Mouse (Mus musculus) embryonic facial prominence, embryonic 14.5 days (tissue): ENCODE data around the gene Bcl11b. TPM values are rescaled to one million over a fixed set of nuclear protein-coding genes. Genes with fewer than 3 reads are reported as not detected.

Experiments used
- ATAC-seq: fragments of 200-750 bp; cut with Nextera tagmentation; 2 replicates; pipeline ENCODE4 v1.8.0; 2017; ENCODE audit warnings: low read depth, moderate number of reproducible peaks, moderate TSS enrichment
- DNase-seq: peaks from one replicate; pipeline ENCODE4 v3.0.0-alpha.2; 2015; ENCODE audit warnings: low spot score
- H3K27ac ChIP-seq: fragments of 300-500 bp; sonication (generic); replicated peaks from 2 replicates; pipeline ENCODE4 v1.5.1; 2014; ENCODE audit warnings: low read depth, mild to moderate bottlenecking, low read length, moderate library complexity
- H3K27me3 ChIP-seq: fragments of 300-500 bp; sonication (generic); replicated peaks from 2 replicates; pipeline ENCODE4 v1.6.1; 2014; ENCODE audit warnings: low read length; ENCODE audit not compliant: control insufficient read depth, insufficient read depth
- H3K36me3 ChIP-seq: fragments of 300-500 bp; sonication (generic); 2 replicates; pipeline ENCODE4 v1.6.1; 2014; ENCODE audit warnings: low read length, mixed read lengths; ENCODE audit not compliant: control insufficient read depth, insufficient read depth
- H3K4me1 ChIP-seq: fragments of 300-500 bp; sonication (generic); 2 replicates; pipeline ENCODE4 v1.6.1; 2014; ENCODE audit warnings: antibody characterized with exemption, low read length; ENCODE audit not compliant: control insufficient read depth, insufficient read depth
- H3K4me2 ChIP-seq: fragments of 300-500 bp; sonication (generic); 2 replicates; pipeline ENCODE4 v1.6.1; 2014; ENCODE audit warnings: low read depth, mild to moderate bottlenecking, low read length, moderate library complexity, mixed read lengths
- H3K4me3 ChIP-seq: fragments of 300-500 bp; sonication (generic); 2 replicates; pipeline ENCODE4 v1.5.1; 2014; ENCODE audit warnings: low read depth, mild to moderate bottlenecking, low read length
- H3K9ac ChIP-seq: fragments of 300-500 bp; sonication (generic); 2 replicates; pipeline ENCODE4 v1.6.1; 2014; ENCODE audit warnings: low read depth, mild to moderate bottlenecking, low read length, moderate library complexity, mixed read lengths
- H3K9me3 ChIP-seq: fragments of 300-500 bp; sonication (generic); 2 replicates; pipeline ENCODE4 v1.6.1; 2016; ENCODE audit warnings: low read length; ENCODE audit not compliant: control insufficient read depth
- WGBS: fragments of 180-500 bp; shearing (Covaris S2); extraction: QIAGEN DNeasy Blood & Tissue Kit; methylation state at CpG from one replicate; pipeline ENCODE4 v1.1.7; 2014; 5-methylcytosine and 5-hydroxymethylcytosine counted together
- polyA plus RNA-seq: library from polyadenylated mRNA; unstranded; fragments of >200 nt; fragmentation: Nextera tagmentation; extraction: Ambion mirVana; gene quantifications from 2 replicates; pipeline ENCODE4 v1.2.1, GENCODE M21; 2014

Bcl11b gene
- polyA plus RNA-seq, 1 experiment from 2014 or later: 16.5 TPM

- peaks cover 4% of the 10 kb centered on the region for H3K36me3 ChIP-seq
- no peaks in the 10 kb centered on the region for H3K27me3 ChIP-seq
- no peaks in the 10 kb centered on the region for H3K9me3 ChIP-seq
- no peak overlapping the region for H3K4me2 ChIP-seq
- no peak overlapping the region for H3K27ac ChIP-seq
- 92% methylated on average over 7 of the region's 7 CpGs for WGBS
- H3K4me1 ChIP-seq: peaks cover 29% of the 10 kb centered on the region
- H3K9ac ChIP-seq: no peak overlapping the region
- ATAC-seq (no peak), DNase-seq (no peak)
- no peak overlapping the region for H3K4me3 ChIP-seq
Measured at GRCm38 (mm10) chr12:107922180-107922579, 81.2 kb downstream of the Bcl11b start.

DNA sequence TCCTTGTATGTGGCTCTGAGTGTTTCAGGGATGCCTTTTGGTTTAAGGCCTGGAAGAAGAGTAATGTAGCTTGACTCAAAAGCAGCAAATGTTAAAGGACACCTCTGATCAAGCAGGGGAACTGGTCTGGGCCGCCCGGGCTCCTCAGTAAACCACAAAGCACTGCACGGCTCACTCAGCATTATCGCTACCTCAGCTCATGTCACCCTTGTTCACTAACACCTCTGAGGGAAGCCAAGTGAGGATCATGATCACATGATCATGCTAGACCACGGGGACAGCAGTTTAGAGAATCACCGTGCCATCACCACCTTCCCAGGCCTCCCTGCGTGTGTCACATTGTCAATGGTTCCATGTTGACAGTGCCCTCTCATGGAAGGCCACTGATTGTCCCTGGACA lies 81.8 kb downstream of the Bcl11b start:
- Histone ChIP-seq H3K4me1 (peaks cover 27% of the 10 kb centered on the region), H3K27ac (no peak overlapping the region)
- WGBS: 85% methylated on average over 7 of the region's 7 CpGs

DNA sequence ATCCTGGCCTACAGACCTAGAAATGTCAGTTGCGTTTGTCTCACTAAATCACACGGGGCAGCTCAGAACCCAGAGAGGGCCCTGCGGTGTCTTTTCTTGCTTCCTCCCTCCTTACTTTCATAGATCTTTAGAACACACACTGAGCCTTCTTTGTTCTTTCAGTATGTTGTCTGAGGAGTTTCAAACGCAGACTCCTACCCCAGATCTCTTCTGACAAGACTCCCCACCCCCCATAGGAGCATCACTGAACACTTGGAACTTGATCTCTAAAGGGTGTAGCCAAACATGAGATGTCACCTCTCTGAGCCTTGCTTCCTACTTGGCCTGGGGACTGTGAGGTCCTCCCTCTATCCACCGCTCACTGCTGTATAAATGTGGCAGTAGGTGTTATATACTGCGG lies 82.2 kb downstream of the Bcl11b start:
- ATAC-seq: no peak
- Histone ChIP-seq H3K4me3 (no peak overlapping the region), H3K4me1 (peaks cover 23% of the 10 kb centered on the region), H3K27me3 (no peaks in the 10 kb centered on the region), H3K4me2 (no peak overlapping the region), H3K27ac (no peak overlapping the region), H3K9me3 (peaks cover 9% of the 10 kb centered on the region), H3K9ac (no peak overlapping the region), H3K36me3 (peaks cover 15% of the 10 kb centered on the region)
- DNase-seq: no peak
- WGBS: 54% methylated on average over 6 of the region's 6 CpGs

More for the DNA sequence above, 81.8 kb downstream of the Bcl11b start:
- Histone ChIP-seq H3K36me3 (peaks cover 11% of the 10 kb centered on the region), H3K9ac (no peak overlapping the region), H3K4me2 (no peak overlapping the region), H3K27me3 (no peaks in the 10 kb centered on the region), H3K9me3 (peaks cover 5% of the 10 kb centered on the region; the same call in 1 of the 2 replicates), H3K4me3 (no peak overlapping the region)
- ATAC-seq (no peak), DNase-seq (no peak)

GRCm38 (mm10) chr12:107920716-107921115 lies 82.7 kb downstream of the Bcl11b start:
- Histone ChIP-seq H3K4me2 (no peak overlapping the region), H3K9ac (no peak overlapping the region), H3K27ac (no peak overlapping the region), H3K4me1 (peaks cover 20% of the 10 kb centered on the region), H3K36me3 (peaks cover 19% of the 10 kb centered on the region), H3K9me3 (peaks cover 14% of the 10 kb centered on the region), H3K4me3 (no peak overlapping the region), H3K27me3 (no peaks in the 10 kb centered on the region)
- WGBS: 72% methylated on average over 13 of the region's 13 CpGs
- no peak for ATAC-seq
- no peak for DNase-seq

DNA sequence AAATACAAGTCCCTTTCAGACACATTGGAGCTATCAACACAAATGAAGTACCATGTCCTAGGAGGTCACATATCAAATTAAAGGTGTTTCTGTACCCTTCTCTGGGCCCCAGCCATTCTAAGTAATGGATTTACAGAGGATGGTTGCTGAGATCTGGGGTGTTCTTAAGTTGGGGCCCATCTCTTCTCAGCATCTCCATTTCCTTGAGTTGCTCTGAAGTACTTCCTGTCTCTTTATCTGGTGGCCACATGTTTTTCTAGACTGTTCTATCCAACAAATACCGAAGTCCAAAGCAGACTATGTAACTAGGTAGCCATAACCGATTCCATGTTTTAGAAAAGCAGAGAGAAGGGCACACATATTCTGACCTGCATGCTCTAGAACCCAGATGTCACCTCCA lies 83.3 kb downstream of the Bcl11b start:
- peaks cover 26% of the 10 kb centered on the region for H3K36me3 ChIP-seq
- H3K4me2 ChIP-seq: no peak overlapping the region
- H3K4me1 ChIP-seq: peaks cover 13% of the 10 kb centered on the region
- DNase-seq (no peak), ATAC-seq (no peak)
- H3K4me3 ChIP-seq: no peak overlapping the region
- no peaks in the 10 kb centered on the region for H3K27me3 ChIP-seq
- 0 out of 2 replicates have a peak overlapping the region, but pooled peaks have one; percentile 6 for H3K27ac ChIP-seq
- 75% methylated on average over 2 of the region's 2 CpGs for WGBS
- no peak overlapping the region for H3K9ac ChIP-seq
- H3K9me3 ChIP-seq: peaks cover 20% of the 10 kb centered on the region

DNA sequence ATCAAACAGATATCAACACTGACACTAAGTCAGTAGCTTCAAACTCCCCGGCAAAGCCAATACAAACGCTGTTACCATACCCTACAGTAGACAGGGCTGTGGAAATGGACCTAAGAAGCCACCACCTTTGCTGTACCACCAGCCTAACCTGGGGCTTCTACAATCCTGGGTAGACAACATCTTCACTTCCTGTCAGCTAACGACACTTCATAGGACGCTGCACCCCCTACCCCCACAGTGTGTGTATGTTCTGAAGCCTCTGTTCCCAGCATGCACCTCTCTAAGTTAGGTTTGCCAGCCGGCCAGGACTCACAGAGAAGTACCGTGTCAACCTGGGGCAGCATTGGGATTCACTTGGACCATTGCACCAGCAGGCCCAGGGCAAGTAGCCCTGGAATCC lies 84.6 kb downstream of the Bcl11b start:
- peaks cover 34% of the 10 kb centered on the region for H3K36me3 ChIP-seq
- peaks cover 20% of the 10 kb centered on the region for H3K9me3 ChIP-seq
- WGBS: 88% methylated on average over 6 of the region's 6 CpGs
- no peak overlapping the region for H3K27ac ChIP-seq
- peaks cover 13% of the 10 kb centered on the region for H3K4me1 ChIP-seq
- no peak for ATAC-seq
- no peak overlapping the region for H3K9ac ChIP-seq
- H3K4me3 ChIP-seq: no peak overlapping the region
- no peak for DNase-seq
- H3K4me2 ChIP-seq: no peak overlapping the region
- H3K27me3 ChIP-seq: no peaks in the 10 kb centered on the region

DNA sequence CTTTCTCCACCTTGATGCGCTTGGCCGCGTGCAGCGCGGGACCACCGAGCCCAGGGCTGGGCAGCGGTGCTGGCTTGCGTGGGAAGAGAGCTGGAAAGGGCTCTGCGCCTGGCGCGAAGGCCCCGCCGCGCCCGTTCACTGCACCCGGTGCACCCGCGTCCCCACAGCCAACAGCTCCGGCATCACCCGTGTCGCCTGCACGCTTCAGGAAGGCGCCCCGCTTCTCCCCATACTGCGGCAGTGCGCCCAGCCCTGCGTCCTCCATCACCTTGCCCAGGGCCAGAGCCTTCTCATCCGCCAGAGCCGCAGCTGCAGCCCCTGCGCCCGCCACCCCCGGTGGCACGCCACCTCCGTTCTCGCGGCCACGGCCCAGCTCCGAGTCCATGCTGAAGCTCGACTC lies 87.4 kb downstream of the Bcl11b start:
- Histone ChIP-seq H3K4me3 (no peak overlapping the region), H3K9ac (no peak overlapping the region), H3K27ac (no peak overlapping the region), H3K27me3 (no peaks in the 10 kb centered on the region), H3K4me2 (no peak overlapping the region), H3K36me3 (peaks cover 36% of the 10 kb centered on the region), H3K9me3 (peaks cover 20% of the 10 kb centered on the region), H3K4me1 (peaks cover 15% of the 10 kb centered on the region)
- 98% methylated on average over 22 of the region's 39 CpGs for WGBS
- no peak for DNase-seq
- no peak for ATAC-seq

DNA sequence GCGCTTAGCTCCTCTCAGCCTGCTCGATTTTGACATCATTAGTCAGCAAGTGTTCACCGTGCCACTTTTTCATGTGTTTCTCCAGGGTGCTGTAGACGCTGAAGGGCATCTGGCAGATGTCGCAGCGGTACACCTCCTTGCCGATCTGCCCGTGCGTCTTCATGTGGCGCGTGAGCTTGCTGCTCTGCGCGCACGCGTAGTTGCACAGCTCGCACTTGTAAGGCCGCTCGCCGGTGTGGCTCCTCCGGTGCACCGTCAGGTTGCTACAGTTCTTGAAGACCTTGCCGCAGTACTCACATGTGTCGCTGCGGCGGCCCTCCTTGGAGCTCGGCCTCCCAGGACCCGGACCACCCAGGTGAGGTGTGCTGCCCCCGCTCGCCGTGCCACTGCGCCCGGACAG lies 88.0 kb downstream of the Bcl11b start:
- Histone ChIP-seq H3K27me3 (no peaks in the 10 kb centered on the region), H3K9me3 (peaks cover 20% of the 10 kb centered on the region), H3K4me1 (peaks cover 9% of the 10 kb centered on the region), H3K27ac (no peak overlapping the region), H3K36me3 (peaks cover 36% of the 10 kb centered on the region), H3K4me3 (no peak overlapping the region), H3K4me2 (no peak overlapping the region), H3K9ac (no peak overlapping the region)
- no peak for DNase-seq
- ATAC-seq: no peak
- WGBS: 96% methylated on average over 32 of the region's 32 CpGs

DNA sequence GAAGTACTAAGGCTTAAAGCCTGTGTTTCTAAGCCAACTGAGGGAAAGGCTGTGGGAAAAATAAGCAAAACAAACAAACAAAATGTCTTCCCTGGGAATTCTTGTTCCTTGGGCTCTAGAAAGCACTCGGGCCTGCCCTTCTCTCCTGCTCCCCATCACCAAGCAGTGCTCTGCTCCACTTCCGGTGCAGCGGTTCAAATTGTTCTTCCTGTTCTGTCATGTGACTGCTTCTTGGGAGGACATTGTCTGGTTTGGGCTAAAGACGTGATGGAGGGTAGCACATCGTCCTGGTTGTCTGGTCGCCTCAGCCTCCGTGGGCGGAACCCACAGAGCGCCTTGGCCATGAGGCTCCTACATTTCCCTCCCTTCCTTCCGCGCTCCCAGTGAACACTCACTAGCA lies 94.6 kb downstream of the Bcl11b start:
- Histone ChIP-seq H3K36me3 (0 out of 2 replicates have a peak, but pooled peaks cover 2% of the 10 kb centered on the region), H3K4me1 (0 out of 2 replicates have a peak, but pooled peaks cover 4% of the 10 kb centered on the region), H3K27ac (no peak overlapping the region), H3K4me3 (no peak overlapping the region), H3K9ac (no peak overlapping the region), H3K4me2 (no peak overlapping the region), H3K9me3 (peaks cover 8% of the 10 kb centered on the region), H3K27me3 (no peaks in the 10 kb centered on the region)
- DNase-seq: no peak
- no peak for ATAC-seq
- 80% methylated on average over 11 of the region's 11 CpGs for WGBS
